Mouse (Mus musculus): Measurements from ENCODE around the gene Ezr. TPM values are rescaled to one million over a fixed set of nuclear protein-coding genes. Genes with fewer than 3 reads are reported as not detected.

Ezr gene
- polyA plus RNA-seq, 1 experiment from 2014 or later, result 48.3 TPM

GRCm38 (mm10) chr17:6767771-6768170, 14.8 kb downstream of the Ezr start:
- no peak for ATAC-seq (ENCODE audit: insufficient read depth)
- Histone ChIP-seq H3K36me3 (replicated peaks) (no peaks in the 10 kb centered on the region; the same call in 1 of the 2 replicates), H3K4me3 (replicated peaks) (no peak overlapping the region), H3K27ac (replicated peaks) (peak overlapping the region; percentile 31; the same call in 1 of the 2 replicates), H3K4me2 (no peak overlapping the region), H3K9me3 (replicated peaks) (no peaks in the 10 kb centered on the region), H3K27me3 (no peaks in the 10 kb centered on the region), H3K9ac (no peak overlapping the region), H3K4me1 (replicated peaks) (peaks cover 73% of the 10 kb centered on the region)
- WGBS (ENCODE audit: insufficient replicate concordance), result 64% methylated on average over 5 of the region's 5 CpGs

DNA sequence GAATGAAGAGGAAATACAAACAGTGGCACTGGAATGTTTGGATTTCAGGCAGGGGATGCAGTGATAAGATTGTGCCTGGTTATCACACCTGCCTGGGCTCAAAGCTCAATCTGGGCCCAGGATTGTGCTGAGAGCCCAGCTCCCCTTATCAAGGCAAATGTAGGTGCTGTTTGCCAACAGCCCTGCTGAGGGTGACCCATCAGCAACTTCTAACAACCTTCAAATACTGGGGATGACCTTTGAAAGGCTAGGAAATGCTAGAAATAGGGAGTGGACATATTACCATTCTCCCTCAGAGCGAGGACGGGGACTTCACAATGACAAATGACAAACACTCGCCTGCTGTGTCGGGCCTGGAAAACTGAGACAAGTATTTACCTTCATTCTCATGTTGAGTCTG, 15.8 kb downstream of the Ezr start:
- 77% methylated on average over 4 of the region's 4 CpGs for WGBS (ENCODE audit: insufficient replicate concordance)
- Histone ChIP-seq H3K9ac (no peak overlapping the region), H3K36me3 (replicated peaks) (no peaks in the 10 kb centered on the region; the same call in 1 of the 2 replicates), H3K4me2 (no peak overlapping the region), H3K4me1 (replicated peaks) (peaks cover 82% of the 10 kb centered on the region), H3K27ac (replicated peaks) (no peak overlapping the region), H3K4me3 (replicated peaks) (no peak overlapping the region), H3K27me3 (no peaks in the 10 kb centered on the region), H3K9me3 (replicated peaks) (no peaks in the 10 kb centered on the region)
- ATAC-seq (ENCODE audit: insufficient read depth), result 0 out of 2 replicates have a peak, but pooled peaks have one; percentile 34

GRCm38 (mm10) chr17:6765886-6766285, 16.7 kb downstream of the Ezr start:
- no peaks in the 10 kb centered on the region for H3K36me3 ChIP-seq (replicated peaks)
- ATAC-seq (ENCODE audit: insufficient read depth), result no peak
- H3K4me3 ChIP-seq (replicated peaks), result no peak overlapping the region
- H3K27ac ChIP-seq (replicated peaks), result no peak overlapping the region
- H3K9ac ChIP-seq, result no peak overlapping the region
- no peaks in the 10 kb centered on the region for H3K9me3 ChIP-seq (replicated peaks)
- peaks cover 83% of the 10 kb centered on the region for H3K4me1 ChIP-seq (replicated peaks)
- WGBS (ENCODE audit: insufficient replicate concordance), result 70% methylated on average over 2 of the region's 2 CpGs
- no peaks in the 10 kb centered on the region for H3K27me3 ChIP-seq
- no peak overlapping the region for H3K4me2 ChIP-seq

DNA sequence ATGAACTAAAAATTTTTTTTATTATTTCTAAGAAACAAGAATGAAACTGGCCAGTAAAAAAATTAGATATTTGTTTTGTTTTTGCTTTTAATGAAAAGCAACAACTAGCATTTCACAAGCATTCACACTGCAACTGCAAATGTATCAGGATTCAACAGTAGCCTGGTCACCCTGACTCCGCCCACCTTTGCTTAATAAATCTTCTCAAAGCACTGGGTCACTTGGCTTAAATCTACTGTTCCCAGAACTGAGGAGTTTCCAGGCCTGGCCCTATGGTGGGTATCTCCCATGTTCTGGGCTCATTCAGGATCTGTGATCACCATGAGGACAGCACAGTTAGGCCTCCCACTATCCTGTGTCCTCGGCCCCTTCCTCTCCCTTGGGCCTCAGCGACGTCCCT, 17.9 kb downstream of the Ezr start:
- Histone ChIP-seq H3K27ac (replicated peaks) (no peak overlapping the region), H3K4me3 (replicated peaks) (no peak overlapping the region), H3K4me1 (replicated peaks) (peaks cover 78% of the 10 kb centered on the region), H3K9me3 (replicated peaks) (no peaks in the 10 kb centered on the region), H3K27me3 (no peaks in the 10 kb centered on the region), H3K4me2 (no peak overlapping the region), H3K9ac (no peak overlapping the region), H3K36me3 (replicated peaks) (no peaks in the 10 kb centered on the region)
- no peak for ATAC-seq (ENCODE audit: insufficient read depth)
- WGBS (ENCODE audit: insufficient replicate concordance), result 84% methylated on average over 4 of the region's 4 CpGs

DNA sequence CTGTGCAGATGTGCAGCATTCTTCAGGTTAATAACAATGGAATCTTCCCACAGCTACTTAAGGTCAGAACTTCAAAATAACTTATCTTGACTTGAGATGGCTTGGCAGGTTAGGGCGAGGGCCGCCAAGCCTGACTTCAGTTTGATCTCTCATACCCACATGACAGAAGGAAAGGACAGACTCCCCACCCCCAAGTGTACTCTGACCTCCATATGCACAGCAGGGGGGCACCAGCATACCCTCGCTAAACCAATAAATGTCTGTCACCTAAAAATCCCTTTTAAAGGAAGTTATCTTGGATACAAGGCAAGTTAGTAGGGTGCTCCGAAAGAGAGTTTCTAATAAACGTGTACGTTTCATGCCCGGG, 18.4 kb downstream of the Ezr start:
- Histone ChIP-seq H3K27me3 (no peaks in the 10 kb centered on the region), H3K9me3 (replicated peaks) (no peaks in the 10 kb centered on the region), H3K36me3 (replicated peaks) (peaks cover 4% of the 10 kb centered on the region), H3K9ac (no peak overlapping the region), H3K4me3 (replicated peaks) (no peak overlapping the region), H3K4me2 (0 out of 2 replicates have a peak overlapping the region, but pooled peaks have one; percentile 5), H3K4me1 (replicated peaks) (peaks cover 73% of the 10 kb centered on the region), H3K27ac (replicated peaks) (no peak overlapping the region; the same call in 1 of the 2 replicates)
- ATAC-seq (ENCODE audit: insufficient read depth), result no peak
- 57% methylated on average over 7 of the region's 7 CpGs for WGBS (ENCODE audit: insufficient replicate concordance)

GRCm38 (mm10) chr17:6763513-6764226, 18.9 kb downstream of the Ezr start:
- WGBS (ENCODE audit: insufficient replicate concordance), result 36% methylated on average over 7 of the region's 7 CpGs
- H3K27ac ChIP-seq (replicated peaks), result no peak overlapping the region
- peaks cover 10% of the 10 kb centered on the region for H3K36me3 ChIP-seq (replicated peaks)
- H3K4me3 ChIP-seq (replicated peaks), result no peak overlapping the region
- no peak overlapping the region for H3K9ac ChIP-seq
- H3K4me2 ChIP-seq, result 0 out of 2 replicates have a peak overlapping the region, but pooled peaks have one; percentile 5
- peaks cover 68% of the 10 kb centered on the region for H3K4me1 ChIP-seq (replicated peaks)
- H3K27me3 ChIP-seq, result no peaks in the 10 kb centered on the region
- H3K9me3 ChIP-seq (replicated peaks), result no peaks in the 10 kb centered on the region
- ATAC-seq (ENCODE audit: insufficient read depth), result peak; percentile 55; the same call in 1 of the 2 replicates

GRCm38 (mm10) chr17:6759717-6760292, 22.8 kb downstream of the Ezr start:
- no peak overlapping the region for H3K4me3 ChIP-seq (replicated peaks)

GRCm38 (mm10) chr17:6758845-6759244, 23.7 kb downstream of the Ezr start:
- Histone ChIP-seq H3K27ac (replicated peaks) (no peak overlapping the region), H3K9ac (no peak overlapping the region), H3K4me2 (no peak overlapping the region), H3K36me3 (replicated peaks) (peaks cover 56% of the 10 kb centered on the region), H3K27me3 (no peaks in the 10 kb centered on the region), H3K4me1 (replicated peaks) (peaks cover 24% of the 10 kb centered on the region), H3K9me3 (replicated peaks) (no peaks in the 10 kb centered on the region), H3K4me3 (replicated peaks) (no peak overlapping the region)
- 77% methylated on average over 8 of the region's 8 CpGs for WGBS (ENCODE audit: insufficient replicate concordance)
- ATAC-seq (ENCODE audit: insufficient read depth), result no peak

More at GRCm38 (mm10) chr17:6759717-6760292, 22.8 kb downstream of the Ezr start:
- Histone ChIP-seq H3K9me3 (replicated peaks) (no peaks in the 10 kb centered on the region), H3K4me1 (replicated peaks) (peaks cover 32% of the 10 kb centered on the region), H3K36me3 (replicated peaks) (peaks cover 47% of the 10 kb centered on the region), H3K27ac (replicated peaks) (no peak overlapping the region), H3K27me3 (no peaks in the 10 kb centered on the region), H3K9ac (no peak overlapping the region), H3K4me2 (no peak overlapping the region)
- no peak for ATAC-seq (ENCODE audit: insufficient read depth)
- WGBS (ENCODE audit: insufficient replicate concordance), result 70% methylated on average over 9 of the region's 9 CpGs

GRCm38 (mm10) chr17:6757902-6758301, 24.7 kb downstream of the Ezr start:
- Histone ChIP-seq H3K27me3 (no peaks in the 10 kb centered on the region), H3K4me2 (no peak overlapping the region), H3K9me3 (replicated peaks) (no peaks in the 10 kb centered on the region), H3K4me3 (replicated peaks) (no peak overlapping the region), H3K4me1 (replicated peaks) (peaks cover 14% of the 10 kb centered on the region; the same call in 1 of the 2 replicates), H3K9ac (no peak overlapping the region), H3K36me3 (replicated peaks) (peaks cover 66% of the 10 kb centered on the region), H3K27ac (replicated peaks) (no peak overlapping the region)
- 85% methylated on average over 16 of the region's 16 CpGs for WGBS (ENCODE audit: insufficient replicate concordance)
- no peak for ATAC-seq (ENCODE audit: insufficient read depth)

- Histone ChIP-seq H3K4me3 (replicated peaks) (no peak overlapping the region), H3K27me3 (no peaks in the 10 kb centered on the region), H3K4me2 (no peak overlapping the region), H3K4me1 (replicated peaks) (no peaks in the 10 kb centered on the region), H3K36me3 (replicated peaks) (peaks cover 86% of the 10 kb centered on the region), H3K9ac (no peak overlapping the region), H3K27ac (replicated peaks) (no peak overlapping the region), H3K9me3 (replicated peaks) (no peaks in the 10 kb centered on the region)
- 81% methylated on average over 8 of the region's 8 CpGs for WGBS (ENCODE audit: insufficient replicate concordance)
- ATAC-seq (ENCODE audit: insufficient read depth), result no peak
Measured at GRCm38 (mm10) chr17:6755873-6756272, 26.7 kb downstream of the Ezr start.

DNA sequence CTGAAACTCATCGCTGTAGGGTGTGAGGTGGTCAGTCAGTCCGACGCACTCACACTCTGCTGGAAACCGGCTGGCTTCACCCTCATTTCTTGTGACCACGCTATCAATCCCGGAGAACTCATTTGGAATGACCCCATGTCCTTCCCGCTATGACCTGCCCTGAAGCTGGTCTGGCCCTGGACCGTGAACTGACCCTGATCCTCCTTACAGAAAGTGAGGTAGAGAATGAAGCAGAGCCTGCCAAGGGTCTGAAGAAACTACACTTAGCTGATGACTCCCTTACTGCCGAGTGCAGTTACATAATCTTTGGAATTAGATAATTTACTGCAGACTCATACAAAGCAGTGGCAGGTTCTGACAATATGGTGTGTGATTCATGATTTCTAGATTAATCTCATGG, 27.4 kb downstream of the Ezr start:
- Histone ChIP-seq H3K27ac (replicated peaks) (no peak overlapping the region), H3K4me2 (no peak overlapping the region), H3K27me3 (no peaks in the 10 kb centered on the region), H3K4me3 (replicated peaks) (no peak overlapping the region), H3K9ac (no peak overlapping the region), H3K36me3 (replicated peaks) (peaks cover 93% of the 10 kb centered on the region), H3K9me3 (replicated peaks) (no peaks in the 10 kb centered on the region), H3K4me1 (replicated peaks) (no peaks in the 10 kb centered on the region)
- 80% methylated on average over 9 of the region's 9 CpGs for WGBS (ENCODE audit: insufficient replicate concordance)
- ATAC-seq (ENCODE audit: insufficient read depth), result no peak
